Mouse (Mus musculus) cerebral cortex, adult 2 months (tissue): ENCODE results near the gene Mylk4.

Experiments
- WGBS: fragments of 180-500 bp; shearing (Covaris S2); methylation state at CpG from one replicate; pipeline ENCODE4 v1.1.7; 2018; 5-methylcytosine and 5-hydroxymethylcytosine counted together

Mylk4 gene

DNA sequence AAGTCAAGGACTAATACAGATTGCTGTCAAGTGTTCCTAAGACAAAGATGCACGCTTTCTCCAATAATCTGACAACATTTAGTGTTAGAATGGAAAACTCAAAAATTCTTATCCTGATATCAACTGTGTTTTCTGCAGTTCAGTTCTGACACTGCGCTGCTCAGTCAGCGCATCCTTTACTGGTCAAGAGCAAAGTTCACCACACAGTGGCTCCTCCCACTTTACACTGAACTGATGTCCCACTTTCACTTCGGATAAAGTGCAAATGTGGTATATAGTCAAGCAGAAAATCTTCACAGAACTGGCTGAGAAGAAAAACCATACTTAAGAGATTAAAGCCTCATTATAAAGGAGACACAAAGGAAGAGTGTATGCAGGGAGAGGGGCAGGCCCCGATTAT is 11.4 kb upstream of the Mylk4 start:
- 85% methylated on average over 5 of the region's 5 CpGs for WGBS

DNA sequence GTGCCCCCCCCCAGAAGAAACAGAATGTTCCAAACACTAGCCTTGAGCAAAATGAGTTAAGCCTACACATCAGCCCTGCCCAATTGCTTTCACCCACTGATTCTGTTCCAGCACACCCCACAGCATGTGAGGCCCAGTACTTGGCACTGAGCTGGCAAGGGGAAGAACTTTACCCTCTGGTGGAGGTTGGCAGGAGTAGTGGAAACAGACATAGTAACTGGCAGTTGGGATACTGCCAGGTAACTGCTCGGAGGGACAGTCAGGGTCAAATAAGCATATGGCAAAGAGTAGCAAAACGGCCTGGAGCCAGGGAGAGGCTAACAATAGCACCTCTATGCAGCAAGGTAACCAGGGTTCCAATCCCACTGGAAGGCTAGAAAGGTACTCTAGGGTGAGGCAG is 10.9 kb upstream of the Mylk4 start:
- 52% methylated on average over 2 of the region's 2 CpGs for WGBS

DNA sequence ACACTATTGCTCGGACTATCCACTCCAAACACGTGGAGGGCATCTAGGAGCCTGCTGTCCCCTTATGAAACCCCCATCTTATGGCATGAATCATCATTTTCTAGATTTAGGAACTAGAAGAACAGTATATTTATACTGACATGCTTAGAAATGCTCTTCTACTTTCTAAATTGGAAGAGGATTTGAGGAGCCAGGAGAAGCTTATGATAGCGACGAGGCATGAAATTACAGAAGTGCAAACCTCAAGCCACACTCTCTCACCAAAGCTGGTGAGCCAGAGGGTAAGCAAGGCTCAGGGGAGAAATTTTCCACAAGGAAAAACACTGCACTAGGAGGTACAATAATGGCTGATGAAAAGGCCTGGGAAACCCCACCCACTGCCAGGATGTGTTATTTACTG is 6.0 kb upstream of the Mylk4 start:
- WGBS: 57% methylated on average over 4 of the region's 4 CpGs

DNA sequence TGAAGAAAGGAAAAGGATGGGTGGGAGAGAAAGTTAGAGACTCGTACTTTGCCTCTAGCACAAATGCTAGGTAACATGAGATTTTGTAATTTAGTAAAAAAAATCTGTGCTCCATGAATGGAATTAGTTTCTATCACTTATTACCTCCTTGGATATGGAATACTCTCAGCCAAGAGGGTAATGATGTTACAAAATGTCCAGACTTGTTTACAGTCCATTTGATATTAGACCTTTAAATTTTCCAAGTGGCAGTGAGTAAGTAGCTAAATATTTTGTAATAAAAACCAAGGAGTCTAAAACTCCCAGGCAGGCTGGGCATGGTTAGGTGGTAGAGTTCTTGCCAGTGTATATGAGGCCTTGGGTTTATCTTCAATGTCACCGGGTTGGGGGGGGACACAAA is 3.8 kb upstream of the Mylk4 start:
- WGBS: 86% methylated on average over 2 of the region's 2 CpGs

DNA sequence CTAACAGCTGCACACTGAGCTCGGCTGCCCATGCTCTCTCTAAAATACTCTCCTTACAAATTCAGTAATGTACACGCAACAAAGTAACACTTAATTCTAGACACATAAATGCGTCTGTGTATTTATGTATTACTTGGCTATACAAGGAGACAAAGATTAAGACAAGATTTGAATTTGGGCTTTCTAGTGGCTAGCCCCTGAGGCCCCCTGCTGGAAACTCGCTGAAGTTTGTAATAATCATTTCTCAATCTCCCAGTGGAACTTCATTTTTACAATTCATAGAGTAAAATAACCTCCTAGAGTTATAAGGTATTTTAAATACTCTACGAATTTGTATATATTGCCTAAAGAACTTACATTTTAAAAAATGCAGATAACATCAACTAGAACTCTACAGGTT is 699 bp downstream of the Mylk4 start:
- WGBS: 52% methylated on average over 5 of the region's 5 CpGs

DNA sequence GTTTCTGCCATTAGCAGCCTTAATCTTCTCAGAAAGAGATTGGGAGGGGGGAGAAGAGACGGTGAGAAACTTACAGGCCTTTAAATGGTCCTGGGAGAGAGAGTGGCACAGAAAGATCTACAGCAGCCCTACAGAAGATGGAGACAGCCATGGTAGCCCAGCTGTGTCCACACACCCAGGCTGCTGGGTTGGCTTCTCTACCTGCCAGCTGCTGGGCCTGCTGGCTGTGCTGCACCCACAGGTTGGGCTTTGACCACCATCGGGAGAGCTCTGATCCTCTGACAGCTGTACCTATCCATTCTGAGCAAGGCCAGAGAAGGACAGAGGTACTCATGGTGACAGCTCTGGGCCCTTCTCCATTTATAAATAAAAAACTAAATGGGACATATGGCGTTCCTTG is 4.9 kb downstream of the Mylk4 start:
- WGBS: 88% methylated on average over 3 of the region's 3 CpGs

DNA sequence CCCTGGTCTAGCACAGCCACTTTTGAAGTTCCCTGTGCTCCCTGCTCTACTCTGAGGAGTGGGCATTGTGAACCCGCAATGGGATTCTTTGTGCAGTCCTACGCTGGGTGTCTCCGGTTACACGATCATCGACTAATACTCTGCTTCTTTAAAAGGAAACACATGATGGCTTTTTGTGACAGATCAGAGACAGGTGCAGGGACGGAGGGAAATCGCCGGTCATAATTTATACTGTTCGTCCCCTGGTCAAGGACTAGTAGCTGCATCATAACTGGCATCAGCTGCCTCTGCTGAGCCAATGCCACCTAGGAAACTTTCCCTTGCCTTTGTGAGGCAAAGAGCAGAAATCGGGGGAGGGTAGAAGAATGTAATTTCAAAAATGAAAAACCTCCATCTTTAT is 7.4 kb downstream of the Mylk4 start:
- WGBS: 85% methylated on average over 10 of the region's 10 CpGs

DNA sequence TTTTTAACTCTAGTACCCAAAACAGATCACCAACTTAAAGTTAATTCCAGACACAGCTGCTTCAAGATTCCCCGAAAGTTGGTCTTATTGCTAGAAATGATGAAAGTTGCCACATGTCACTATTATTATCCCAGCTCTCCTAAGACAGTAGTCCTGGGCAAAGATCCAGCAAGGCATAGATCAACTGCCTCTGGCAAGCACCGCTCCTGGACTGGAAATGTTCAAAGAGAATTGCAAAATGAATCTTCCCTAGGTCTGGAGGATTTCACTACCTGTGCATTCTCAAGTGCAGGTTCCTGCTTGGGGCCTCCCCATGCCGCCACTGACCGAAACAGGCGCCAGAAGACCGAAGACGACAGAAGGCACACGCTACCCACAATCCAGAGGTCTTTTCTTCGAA is 7.9 kb downstream of the Mylk4 start:
- 70% methylated on average over 9 of the region's 9 CpGs for WGBS

DNA sequence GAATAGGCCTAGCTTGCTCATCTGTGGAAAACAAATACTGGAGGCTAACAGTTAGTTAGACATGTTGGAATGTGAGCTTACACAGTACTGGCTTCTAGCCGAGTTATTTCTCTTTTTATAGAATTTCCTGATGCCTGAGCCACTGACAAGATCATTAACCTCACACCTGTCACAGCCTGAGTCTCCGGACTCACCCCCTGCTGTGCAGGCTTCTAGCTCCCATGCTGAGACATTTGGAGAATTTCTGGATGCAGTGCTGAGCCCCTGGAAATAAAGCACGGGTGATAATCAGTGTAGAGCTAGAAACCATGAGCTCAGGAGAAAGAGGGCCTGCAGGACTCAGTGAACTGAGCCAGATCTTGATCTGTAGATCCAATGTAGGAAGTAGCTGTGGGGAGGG is 13.8 kb downstream of the Mylk4 start:
- WGBS: 48% methylated on average over 3 of the region's 3 CpGs

DNA sequence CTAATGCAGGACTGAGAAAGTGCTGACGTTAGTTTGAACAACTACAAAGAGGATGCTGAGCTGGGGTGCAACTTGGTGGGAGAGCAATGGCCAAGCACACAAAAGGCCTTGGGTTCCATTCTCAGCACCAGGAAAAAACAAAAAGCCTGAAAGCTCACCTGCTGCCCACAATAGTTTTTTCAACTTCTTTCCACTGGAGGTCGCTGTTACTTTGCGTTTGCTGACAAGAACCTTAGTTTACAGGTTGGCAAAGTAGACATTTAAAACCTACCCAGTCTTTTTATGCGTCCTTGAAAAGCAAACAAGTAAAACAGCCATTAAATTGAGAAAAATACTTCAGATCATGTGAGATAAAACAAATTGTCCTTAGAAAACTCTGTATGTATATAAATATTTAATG is 15.7 kb downstream of the Mylk4 start:
- 19% methylated on average over 4 of the region's 4 CpGs for WGBS

DNA sequence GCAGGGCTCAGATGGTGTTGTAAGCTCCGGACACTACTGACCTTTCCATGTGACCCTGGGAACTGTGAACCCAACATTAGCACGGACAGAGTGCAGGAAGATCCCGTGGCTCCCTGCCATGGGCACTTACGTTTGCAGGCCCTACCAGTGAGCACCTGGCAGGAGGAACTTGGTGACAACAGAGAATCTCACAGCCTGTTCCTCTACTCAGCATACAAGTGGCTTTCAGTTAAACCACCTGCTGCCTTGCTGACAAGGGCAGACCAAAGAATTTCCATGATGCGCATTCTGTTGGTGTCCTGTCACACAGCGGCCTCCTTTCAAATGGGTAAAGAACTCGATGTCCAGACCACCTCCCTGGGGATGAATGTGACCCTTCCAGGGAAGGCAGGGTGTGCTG is 19.3 kb downstream of the Mylk4 start:
- WGBS: 65% methylated on average over 7 of the region's 7 CpGs

DNA sequence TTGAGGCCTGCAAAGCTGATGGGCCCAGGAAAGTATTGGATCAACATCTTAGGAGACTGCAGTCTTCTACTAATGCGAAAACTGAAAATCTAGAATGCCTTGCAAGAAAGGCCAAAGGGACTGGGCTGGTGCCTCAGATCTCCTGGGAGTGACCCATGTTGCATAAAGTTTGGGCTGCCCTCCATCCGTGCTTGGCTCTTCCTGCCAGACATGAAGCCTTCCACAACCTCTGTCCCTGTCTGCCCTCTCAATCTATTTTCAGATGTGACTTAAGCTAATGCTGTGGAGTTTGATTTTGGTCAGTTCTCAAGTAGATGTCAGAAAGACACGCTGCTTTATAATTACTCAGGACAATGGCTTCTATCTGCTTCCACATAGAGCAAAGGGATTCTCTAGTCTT is 20.6 kb downstream of the Mylk4 start:
- WGBS: 87% methylated on average over 3 of the region's 3 CpGs

DNA sequence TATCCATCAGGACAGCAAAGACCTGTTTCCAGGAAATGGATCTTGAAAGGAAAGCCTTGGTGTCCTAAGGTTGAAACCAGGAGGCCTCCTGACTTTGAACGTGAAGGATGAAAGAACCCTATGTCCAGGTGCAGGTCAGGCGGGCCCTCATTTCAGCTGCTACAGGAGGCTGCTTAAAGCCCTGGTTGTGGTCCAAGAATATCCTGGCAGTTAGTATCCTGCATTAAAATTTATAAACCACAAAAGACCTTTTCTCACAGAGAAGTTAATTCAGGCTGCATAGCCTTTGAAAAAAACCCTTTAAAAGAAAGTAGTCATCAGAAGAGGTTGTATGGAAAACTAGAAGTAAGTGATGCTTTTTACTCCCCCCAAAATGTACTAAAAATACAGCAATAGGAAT is 23.0 kb downstream of the Mylk4 start:
- 67% methylated on average over 2 of the region's 2 CpGs for WGBS

DNA sequence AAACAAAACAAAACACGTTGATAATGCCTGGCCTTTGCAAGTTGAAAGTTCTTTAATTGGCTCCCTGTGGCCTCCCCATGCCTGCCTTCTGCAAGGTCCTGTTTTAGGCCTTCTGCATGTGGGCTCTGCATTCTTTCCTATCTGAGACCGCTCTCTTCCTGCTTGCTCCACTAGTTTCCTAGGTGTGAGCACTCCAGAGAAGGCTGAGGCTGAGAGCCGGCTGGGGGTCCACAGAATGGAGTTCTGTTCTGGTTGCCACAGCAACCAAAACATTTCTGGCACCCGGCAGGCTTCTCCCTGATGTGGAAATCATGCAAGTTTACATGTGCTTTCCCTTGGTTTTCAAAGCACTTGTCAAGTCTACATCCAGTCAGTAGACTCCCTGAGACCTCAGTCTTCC is 24.7 kb downstream of the Mylk4 start:
- WGBS: 28% methylated on average over 4 of the region's 4 CpGs

DNA sequence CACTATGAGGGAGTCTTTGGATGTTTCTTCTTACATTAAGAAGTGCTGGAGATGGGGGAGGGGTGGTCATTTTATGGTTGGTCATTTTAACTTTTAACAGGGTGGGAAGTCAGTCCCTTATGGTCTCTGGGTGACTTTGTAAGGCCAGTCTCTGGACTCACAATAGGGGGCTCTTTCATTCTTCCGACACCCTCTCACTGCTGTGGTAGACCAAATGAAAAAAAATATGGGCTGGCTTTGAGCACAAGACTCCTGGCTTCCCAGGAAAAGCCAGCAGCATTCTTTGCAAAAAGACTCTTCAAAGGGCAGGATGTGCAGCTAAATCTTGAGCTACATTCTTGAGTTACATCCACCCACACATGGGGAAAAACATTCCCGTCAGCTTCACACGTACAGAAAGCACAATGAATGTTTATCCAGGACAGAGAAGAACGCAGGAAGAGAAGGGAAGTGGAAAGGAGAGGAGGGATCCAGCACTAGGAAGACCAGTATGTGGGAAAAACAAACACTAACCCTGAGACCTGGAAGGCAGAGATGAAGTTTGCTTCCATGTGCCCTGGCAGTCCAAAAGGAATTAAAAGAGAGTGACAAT is 31.6 kb downstream of the Mylk4 start:
- WGBS: 31% methylated on average over 4 of the region's 4 CpGs

DNA sequence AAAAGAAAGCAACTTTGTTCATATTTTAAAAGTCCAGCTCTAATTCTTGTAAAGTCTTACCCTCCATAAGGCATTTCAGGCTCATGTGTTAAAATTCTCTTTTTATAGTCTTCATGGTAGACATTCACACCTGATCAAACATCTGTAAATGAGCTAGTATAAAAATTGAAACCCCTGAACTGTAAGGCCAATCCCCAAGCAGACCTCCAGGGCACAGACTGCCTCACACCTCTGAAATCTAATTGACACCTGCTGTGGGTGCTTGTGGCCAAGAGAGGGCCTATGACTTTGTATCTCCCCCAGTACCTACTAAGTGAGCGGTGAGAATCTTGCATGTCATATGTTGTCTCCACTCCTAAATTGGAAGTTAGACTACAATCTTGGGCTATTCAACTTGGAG is 33.2 kb downstream of the Mylk4 start:
- 97% methylated on average over 1 of the region's 1 CpGs for WGBS

DNA sequence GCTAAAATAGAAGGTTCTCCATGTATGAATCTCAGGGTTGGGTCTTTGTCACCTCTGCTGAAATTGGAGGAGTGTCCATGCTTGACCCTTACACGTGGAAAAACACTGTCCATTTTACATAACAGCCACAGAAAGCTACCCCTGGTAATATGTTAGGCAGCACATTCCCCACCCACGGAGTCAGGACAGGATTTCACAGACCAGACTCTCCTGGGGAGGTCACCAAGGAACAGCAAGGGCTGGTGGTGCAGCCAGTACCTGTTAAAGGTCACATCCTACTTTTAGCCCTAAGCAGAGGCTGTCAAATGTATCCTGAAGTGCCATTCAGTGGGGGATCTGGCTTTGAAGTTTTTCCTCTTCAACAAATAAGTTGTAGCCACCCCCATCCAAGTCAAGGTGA is 35.3 kb downstream of the Mylk4 start:
- WGBS: 57% methylated on average over 2 of the region's 2 CpGs

DNA sequence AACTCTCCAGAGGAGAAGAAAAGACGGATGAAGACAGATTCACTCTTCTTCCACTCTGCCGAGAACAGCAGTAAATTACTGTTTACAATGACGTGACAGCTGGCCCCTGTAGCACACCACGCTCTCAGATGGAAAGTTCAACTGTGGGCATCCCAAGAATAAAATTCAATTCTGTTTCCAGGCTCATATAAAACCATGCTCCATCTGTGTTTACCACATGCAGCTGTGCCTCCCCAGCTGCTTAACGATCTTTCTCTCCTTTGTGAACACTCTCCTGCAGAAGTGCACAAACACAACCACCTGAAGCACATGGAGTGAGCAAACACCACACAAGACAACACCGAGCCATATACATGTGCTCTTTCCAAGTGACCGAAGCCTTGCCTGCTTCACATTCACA is 42.6 kb downstream of the Mylk4 start:
- WGBS: 58% methylated on average over 7 of the region's 7 CpGs

DNA sequence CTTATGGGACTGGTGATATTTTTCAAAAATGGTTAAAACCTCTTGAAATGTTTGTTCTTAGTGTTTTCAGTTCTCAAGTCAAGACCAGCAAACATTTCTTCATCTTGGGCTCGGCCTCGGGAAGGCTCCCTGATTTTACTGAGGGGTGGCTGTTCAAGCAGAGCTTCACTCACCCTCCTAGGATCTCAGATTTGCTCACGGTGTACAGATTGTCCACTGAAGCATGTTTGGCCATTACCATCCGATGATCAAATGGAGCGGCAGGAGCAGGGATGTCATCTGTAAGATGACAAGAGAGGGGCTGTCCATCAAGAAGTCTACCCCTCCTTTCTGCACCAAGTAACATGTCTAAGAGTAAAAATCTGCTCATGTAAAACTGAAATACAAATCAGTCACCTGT is 59.1 kb downstream of the Mylk4 start:
- 94% methylated on average over 5 of the region's 5 CpGs for WGBS

DNA sequence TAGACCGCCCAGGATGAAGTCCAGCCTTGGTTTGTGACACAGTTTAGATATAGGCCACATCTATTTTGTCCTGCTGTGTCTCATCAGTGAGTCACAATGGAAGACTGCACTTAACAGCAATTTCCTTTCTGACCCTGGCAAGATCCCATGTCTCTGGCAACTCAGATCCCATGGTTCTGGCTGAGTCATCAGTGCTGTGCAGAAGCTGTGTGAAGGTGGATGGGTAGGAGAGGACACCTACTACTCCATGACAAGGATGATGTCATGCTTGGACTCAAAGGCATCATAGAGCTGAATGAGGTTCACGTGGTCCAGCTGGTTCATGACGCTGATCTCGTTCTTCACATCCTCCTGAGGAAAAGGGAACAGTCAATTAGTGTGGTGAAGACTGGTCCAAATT is 62.0 kb downstream of the Mylk4 start:
- WGBS: 78% methylated on average over 4 of the region's 4 CpGs

DNA sequence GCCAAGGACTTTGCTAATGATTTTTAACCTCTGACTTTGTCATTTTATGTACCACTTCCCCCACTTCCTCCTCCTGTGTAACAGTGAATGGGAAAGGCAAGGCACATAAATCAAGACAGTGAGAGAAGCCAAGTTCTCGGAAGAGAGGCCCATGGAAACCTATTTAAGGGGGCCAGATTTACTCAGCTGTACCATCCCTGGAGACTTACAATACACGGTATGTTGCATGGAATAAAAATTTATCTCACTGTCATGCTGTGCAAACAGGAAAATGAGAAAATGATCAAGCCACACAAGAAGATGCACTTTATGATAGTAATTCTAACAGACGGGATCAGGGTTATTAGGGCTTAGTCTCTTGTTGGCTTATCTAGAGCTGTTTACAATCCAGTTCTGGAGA is 64.5 kb downstream of the Mylk4 start:
- 92% methylated on average over 3 of the region's 3 CpGs for WGBS

DNA sequence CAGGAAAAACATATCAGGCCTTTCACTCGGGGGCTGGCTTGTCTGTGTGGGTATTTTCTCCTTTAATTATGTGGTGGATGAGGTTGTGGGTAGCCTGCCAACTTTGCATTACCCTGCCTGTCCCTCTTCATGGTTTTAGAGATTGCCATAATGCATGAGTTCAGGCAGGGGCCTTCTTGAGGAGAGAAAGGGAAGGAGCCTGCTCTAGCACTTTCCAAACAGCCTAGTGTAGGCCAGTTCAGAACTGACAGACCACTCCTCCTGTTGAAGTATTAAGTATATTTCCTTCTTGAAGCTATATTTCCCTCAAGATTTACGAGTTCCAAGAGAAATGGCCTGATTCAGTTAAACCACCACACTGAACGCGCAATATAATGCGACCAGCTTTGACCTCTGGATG is 66.0 kb downstream of the Mylk4 start:
- WGBS: 87% methylated on average over 5 of the region's 5 CpGs

DNA sequence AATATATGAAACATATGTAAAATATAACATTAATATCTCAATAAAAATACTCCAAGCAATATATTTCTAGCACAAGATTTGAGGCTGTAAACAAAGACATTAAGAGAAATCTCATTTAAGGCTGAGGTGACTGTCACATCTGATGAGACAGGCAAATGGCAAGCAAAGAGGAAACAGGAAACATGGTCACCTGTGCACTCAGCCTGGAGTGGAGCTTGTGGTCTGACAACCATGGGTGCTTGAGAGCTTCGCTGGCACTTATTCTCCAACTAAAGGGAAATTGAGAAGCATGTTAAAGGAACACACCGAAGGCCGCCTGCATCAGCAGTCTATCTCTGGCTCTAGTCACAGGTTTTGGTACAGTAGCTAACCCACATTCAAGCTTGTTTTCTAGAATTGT is 71.2 kb downstream of the Mylk4 start:
- WGBS: 96% methylated on average over 3 of the region's 3 CpGs

DNA sequence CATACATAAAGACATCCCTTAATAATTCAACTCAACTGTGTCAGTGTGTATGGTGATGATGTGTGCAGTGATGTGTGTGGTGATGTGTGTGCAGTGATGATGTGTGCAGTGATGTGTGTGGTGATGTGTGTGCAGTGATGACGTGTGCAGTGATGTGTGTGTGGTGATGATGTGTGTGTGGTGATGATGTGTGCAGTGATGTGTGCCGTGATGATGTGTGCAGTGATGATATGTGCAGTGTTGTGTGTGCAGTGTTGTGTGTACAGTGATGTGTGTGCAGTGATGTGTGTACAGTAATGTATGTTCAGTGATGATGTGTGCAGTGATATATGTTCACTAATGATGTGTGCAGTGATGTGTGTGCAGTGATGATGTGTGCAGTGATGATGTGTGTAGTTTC is 75.9 kb downstream of the Mylk4 start:
- WGBS: 96% methylated on average over 2 of the region's 2 CpGs
